Mouse (Mus musculus) midbrain, embryonic 14.5 days (tissue): ENCODE data around the gene Kctd2. TPM values are rescaled to one million over a fixed set of nuclear protein-coding genes. Genes with fewer than 3 reads are reported as not detected.
"Not testable (repeated sequence)": the region's sequence is repeated elsewhere in the genome, so short reads cannot be mapped to it uniquely, and the experiment has no call there.

Source experiments
- ATAC-seq: fragments of 200-750 bp; cut with Nextera tagmentation; 2 replicates; pipeline ENCODE4 v1.8.0; 2017; ENCODE audit warnings: moderate number of reproducible peaks, moderate library complexity; ENCODE audit not compliant: low FRiP score, low TSS enrichment
- DNase-seq: peaks from one replicate; pipeline ENCODE4 v3.0.0-alpha.2; 2015
- H3K27ac ChIP-seq: fragments of 300-500 bp; sonication (generic); replicated peaks from 2 replicates; pipeline ENCODE4 v1.5.1; 2014; ENCODE audit warnings: mild to moderate bottlenecking, low read depth, low read length, moderate library complexity
- H3K27me3 ChIP-seq: fragments of 300-500 bp; sonication (generic); 2 replicates; pipeline ENCODE4 v1.6.1; 2014; ENCODE audit warnings: low read length, control low read depth, mixed read lengths; ENCODE audit not compliant: control insufficient read depth, insufficient read depth
- H3K36me3 ChIP-seq: fragments of 300-500 bp; sonication (generic); 2 replicates; pipeline ENCODE4 v1.6.1; 2014; ENCODE audit warnings: low read length, control low read depth; ENCODE audit not compliant: control insufficient read depth, insufficient read depth
- H3K4me1 ChIP-seq: fragments of 300-500 bp; sonication (generic); 2 replicates; pipeline ENCODE4 v1.6.1; 2014; ENCODE audit warnings: mild to moderate bottlenecking, antibody characterized with exemption, low read length, control low read depth; ENCODE audit not compliant: control insufficient read depth, insufficient read depth
- H3K4me2 ChIP-seq: fragments of 300-500 bp; sonication (generic); 2 replicates; pipeline ENCODE4 v1.6.1; 2014; ENCODE audit warnings: mild to moderate bottlenecking, low read length, moderate library complexity
- H3K4me3 ChIP-seq: fragments of 300-500 bp; sonication (generic); replicated peaks from 2 replicates; pipeline ENCODE4 v1.5.1; 2014; ENCODE audit warnings: low read depth, low read length
- H3K9ac ChIP-seq: fragments of 300-500 bp; sonication (generic); replicated peaks from 2 replicates; pipeline ENCODE4 v1.6.1; 2014; ENCODE audit warnings: mild to moderate bottlenecking, low read length, moderate library complexity
- H3K9me3 ChIP-seq: fragments of 300-500 bp; sonication (generic); 2 replicates; pipeline ENCODE4 v1.6.1; 2016; ENCODE audit warnings: low read length, control low read depth, mixed read lengths; ENCODE audit not compliant: control insufficient read depth
- WGBS: fragments of 180-500 bp; shearing (Covaris S2); extraction: QIAGEN DNeasy Blood & Tissue Kit; methylation state at CpG from one replicate; pipeline ENCODE4 v1.1.7; 2014; 5-methylcytosine and 5-hydroxymethylcytosine counted together
- polyA plus RNA-seq: library from polyadenylated mRNA; unstranded; fragments of >200 nt; fragmentation: Nextera tagmentation; extraction: Ambion mirVana; gene quantifications from 2 replicates; pipeline ENCODE4 v1.2.1, GENCODE M21; 2014

Kctd2 gene
- polyA plus RNA-seq, 1 experiment from 2014 or later: 37.3 TPM

DNA sequence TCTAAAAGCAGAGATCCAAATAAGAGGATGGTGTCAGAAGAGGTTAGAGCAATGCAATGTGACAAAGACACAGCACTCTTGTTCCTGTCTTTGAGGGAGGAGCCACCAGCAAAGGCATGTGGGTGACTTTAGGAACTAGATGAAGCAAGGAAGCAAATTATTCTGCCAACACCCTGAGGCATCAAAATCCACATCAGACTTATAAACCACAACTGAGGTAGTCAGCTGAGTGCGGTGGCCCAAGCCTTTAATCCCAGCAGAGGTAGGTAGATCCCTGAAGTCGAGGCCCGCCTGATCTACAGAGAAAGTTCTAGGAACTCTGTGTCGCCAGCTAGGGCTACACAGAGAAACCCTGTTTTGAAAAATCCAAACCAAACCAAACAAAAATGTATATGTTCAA lies 42.7 kb upstream of the Kctd2 start:
- Histone ChIP-seq H3K27me3 (no peaks in the 10 kb centered on the region), H3K36me3 (no peaks in the 10 kb centered on the region), H3K9me3 (no peaks in the 10 kb centered on the region), H3K9ac (no peak overlapping the region), H3K4me3 (no peak overlapping the region), H3K4me2 (no peak overlapping the region), H3K27ac (no peak overlapping the region), H3K4me1 (peaks cover 13% of the 10 kb centered on the region)
- 93% methylated on average over 4 of the region's 4 CpGs for WGBS
- DNase-seq (no peak), ATAC-seq (no peak)

- H3K9me3 ChIP-seq: no peaks in the 10 kb centered on the region
- H3K36me3 ChIP-seq: no peaks in the 10 kb centered on the region
- no peak for DNase-seq
- H3K9ac ChIP-seq: no peak overlapping the region
- no peak for ATAC-seq
- H3K4me3 ChIP-seq: no peak overlapping the region
- no peak overlapping the region for H3K4me2 ChIP-seq
- no peak overlapping the region for H3K27ac ChIP-seq
- WGBS: 92% methylated on average over 7 of the region's 7 CpGs
- H3K4me1 ChIP-seq: peaks cover 17% of the 10 kb centered on the region
- no peaks in the 10 kb centered on the region for H3K27me3 ChIP-seq
Observed at GRCm38 (mm10) chr11:115377854-115378253, 42.1 kb upstream of the Kctd2 start.

- no peak for ATAC-seq
- peak overlapping the region; percentile 97; the same call in 1 of the 2 replicates for H3K27ac ChIP-seq
- peak; percentile 21 for DNase-seq
- H3K9ac ChIP-seq: no peak overlapping the region; the same call in 1 of the 2 replicates
- H3K27me3 ChIP-seq: no peaks in the 10 kb centered on the region
- no peaks in the 10 kb centered on the region for H3K9me3 ChIP-seq
- 13% methylated on average over 9 of the region's 9 CpGs for WGBS
- peak overlapping the region; percentile 90 for H3K4me2 ChIP-seq
- no peaks in the 10 kb centered on the region for H3K36me3 ChIP-seq
- peaks cover 30% of the 10 kb centered on the region for H3K4me1 ChIP-seq
- H3K4me3 ChIP-seq: peak overlapping the region; percentile 91
Observed at GRCm38 (mm10) chr11:115381276-115381675, 38.7 kb upstream of the Kctd2 start.

- Histone ChIP-seq H3K36me3 (no peaks in the 10 kb centered on the region), H3K27me3 (no peaks in the 10 kb centered on the region), H3K4me3 (peak within 1 kb of the TSS; percentile 91), H3K9me3 (no peaks in the 10 kb centered on the region), H3K4me1 (peaks cover 30% of the 10 kb centered on the region), H3K4me2 (peak within 1 kb of the TSS; percentile 90), H3K9ac (peak within 1 kb of the TSS; percentile 98), H3K27ac (peak within 1 kb of the TSS; percentile 97)
- DNase-seq: peak; percentile 96
- ATAC-seq: peak; percentile 88
- under 1% methylated on average over 76 of the region's 76 CpGs for WGBS
Observed at GRCm38 (mm10) chr11:115381743-115382539, 38.0 kb upstream of the Kctd2 start, which contains the start of gene Cdr2l. Cdr2l (plus strand) TSS chr11:115381916.

- Histone ChIP-seq H3K27ac (peak overlapping the region; percentile 76), H3K36me3 (no peaks in the 10 kb centered on the region), H3K4me1 (peaks cover 30% of the 10 kb centered on the region), H3K4me2 (peak overlapping the region; percentile 90), H3K4me3 (peak overlapping the region; percentile 91), H3K9ac (peak overlapping the region; percentile 98), H3K9me3 (no peaks in the 10 kb centered on the region), H3K27me3 (no peaks in the 10 kb centered on the region)
- ATAC-seq (no peak), DNase-seq (no peak)
- WGBS: 13% methylated on average over 5 of the region's 5 CpGs
Observed at GRCm38 (mm10) chr11:115382891-115383290, 37.0 kb upstream of the Kctd2 start.

DNA sequence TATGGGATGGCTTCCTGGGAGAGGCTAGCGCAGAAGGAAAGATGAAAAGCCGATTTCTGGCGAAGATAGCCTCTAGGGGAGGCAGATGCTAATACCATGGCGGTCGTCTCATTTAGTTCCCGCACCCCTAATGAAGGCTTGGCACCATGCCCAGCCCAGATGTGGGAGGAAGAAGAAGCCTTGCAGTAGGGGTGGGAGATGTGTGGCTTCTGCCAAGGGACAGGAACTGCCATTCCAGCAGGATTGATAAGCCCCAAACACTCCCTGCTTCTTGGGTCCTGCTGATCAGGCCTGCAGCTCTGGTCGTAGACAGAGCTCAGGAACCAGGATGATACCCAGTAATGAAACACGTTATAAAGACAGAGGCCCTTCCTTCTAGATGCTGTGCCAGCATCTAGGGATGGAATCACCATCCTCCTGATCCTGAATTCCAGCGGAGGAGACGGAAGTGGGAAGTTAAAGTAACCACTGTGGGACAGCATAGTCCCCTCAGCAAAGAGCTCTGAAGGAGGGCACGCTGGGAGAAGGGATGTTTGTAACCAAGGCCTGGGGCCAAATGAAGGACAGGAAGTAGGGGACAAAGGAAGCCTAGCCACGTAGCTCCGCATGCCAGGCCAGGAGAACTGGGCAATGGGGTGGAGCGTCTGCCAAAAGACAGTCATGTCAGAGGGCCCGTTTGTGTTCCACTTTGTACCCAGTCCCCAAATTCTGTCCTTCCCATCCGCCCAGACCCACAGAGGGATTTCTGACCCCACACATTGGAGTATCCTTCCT lies 36.0 kb upstream of the Kctd2 start:
- Histone ChIP-seq H3K4me2 (peak overlapping the region; percentile 90), H3K9me3 (no peaks in the 10 kb centered on the region), H3K27ac (peak overlapping the region; percentile 76), H3K27me3 (no peaks in the 10 kb centered on the region), H3K4me1 (peaks cover 30% of the 10 kb centered on the region), H3K36me3 (no peaks in the 10 kb centered on the region), H3K9ac (peak overlapping the region; percentile 98), H3K4me3 (peak overlapping the region; percentile 91)
- DNase-seq: peak; percentile 82
- 0 out of 2 replicates have a peak, but pooled peaks have one; percentile 7 for ATAC-seq
- 33% methylated on average over 16 of the region's 16 CpGs for WGBS

DNA sequence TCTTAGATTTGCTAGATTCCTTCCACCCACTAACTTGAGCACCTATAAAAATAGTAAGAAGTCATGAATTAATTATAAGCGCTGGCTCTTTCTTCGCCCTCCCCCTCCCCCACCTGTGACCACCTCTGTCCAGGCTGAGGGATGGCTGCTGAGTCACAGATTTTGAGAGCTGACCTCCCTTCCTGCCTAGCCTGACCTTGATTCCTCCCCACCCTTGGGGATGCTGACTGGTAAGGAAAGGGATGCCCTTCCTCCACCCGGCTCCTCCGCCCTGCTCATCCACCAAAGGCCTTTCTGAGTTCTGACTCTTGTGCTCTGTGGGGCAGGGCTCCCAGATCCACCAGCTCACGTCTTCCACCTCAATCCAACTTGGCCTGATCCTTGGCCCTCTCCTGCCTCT lies 35.3 kb upstream of the Kctd2 start:
- ATAC-seq: no peak
- H3K9ac ChIP-seq: peak overlapping the region; percentile 98
- peak overlapping the region; percentile 90 for H3K4me2 ChIP-seq
- WGBS: 87% methylated on average over 5 of the region's 5 CpGs
- no peaks in the 10 kb centered on the region for H3K27me3 ChIP-seq
- DNase-seq: no peak
- no peak overlapping the region for H3K4me3 ChIP-seq
- H3K9me3 ChIP-seq: no peaks in the 10 kb centered on the region
- peaks cover 30% of the 10 kb centered on the region for H3K4me1 ChIP-seq
- no peak overlapping the region; the same call in 1 of the 2 replicates for H3K27ac ChIP-seq
- H3K36me3 ChIP-seq: no peaks in the 10 kb centered on the region

DNA sequence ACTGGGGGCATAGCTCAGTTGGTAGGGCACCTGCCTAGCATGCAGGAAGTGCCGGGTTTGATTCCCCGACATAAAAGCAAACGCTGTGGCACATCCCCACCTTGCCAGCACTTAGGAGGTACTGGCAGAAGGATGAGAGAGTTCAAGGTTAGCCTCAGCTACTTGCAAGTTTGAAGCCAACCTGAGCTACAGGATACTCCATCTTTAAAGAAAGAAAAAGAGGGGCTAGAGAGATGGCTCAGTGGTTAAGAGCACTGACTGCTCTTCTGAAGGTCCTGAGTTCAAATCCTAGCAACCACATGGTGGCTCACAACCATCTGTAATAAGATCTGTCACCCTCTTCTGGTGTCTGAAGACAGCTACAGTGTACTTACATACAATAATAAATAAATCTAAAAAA lies 33.1 kb upstream of the Kctd2 start:
- H3K27me3 ChIP-seq, H3K4me3 ChIP-seq, ATAC-seq, H3K27ac ChIP-seq, H3K9me3 ChIP-seq, H3K9ac ChIP-seq, DNase-seq, H3K4me2 ChIP-seq: not testable (repeated sequence)
- peaks cover 30% of the 10 kb centered on the region for H3K4me1 ChIP-seq
- 94% methylated on average over 3 of the region's 3 CpGs for WGBS
- peaks cover 17% of the 10 kb centered on the region for H3K36me3 ChIP-seq
